Mouse (Mus musculus) naive thymus-derived CD4-positive, alpha-beta T cell, adult 5 months (primary cell): Measurements from ENCODE around the gene Mcm8. TPM values are rescaled to one million over a fixed set of nuclear protein-coding genes. Genes with fewer than 3 reads are reported as not detected.

Source experiments
- polyA plus RNA-seq: library from polyadenylated mRNA; unstranded; fragments of 100-300 nt; shearing (Covaris generic); gene quantifications from one replicate; pipeline ENCODE4 v1.2.1, GENCODE M21; 2017

Gene Mcm8
- polyA plus RNA-seq: 1.7 TPM

GRCm38 (mm10) chr2:132815608-132816314 lies at the start of gene Mcm8, which contains the start of gene Trmt6:
Mcm8 (plus strand) TSS chr2:132816141.
Trmt6 (minus strand) TSS chr2:132816055.

GRCm38 (mm10) chr2:132780978-132781377 lies 35.0 kb upstream of the Mcm8 start, which contains the start of gene Chgb:
Chgb (plus strand) TSS chr2:132781278.

GRCm38 (mm10) chr2:132846407-132847358 lies 30.7 kb downstream of the Mcm8 start, which contains the start of gene Crls1:
Crls1 (plus strand) TSS chr2:132846666.

GRCm38 (mm10) chr2:132880844-132881645 lies 65.1 kb downstream of the Mcm8 start, which contains the start of gene Lrrn4:
Lrrn4 (minus strand) TSS chr2:132880891.

Other genes starting within 250 kb of the Mcm8 start
- gene Gpcpd1, start 228.4 kb upstream of the Mcm8 start, polyA plus RNA-seq: 209 TPM
- 63.2 TPM for gene Shld1, start 129.2 kb upstream of the Mcm8 start, polyA plus RNA-seq
- not detected for gene Chgb, start 34.9 kb upstream of the Mcm8 start, polyA plus RNA-seq
- gene Trmt6, start 86 bp upstream of the Mcm8 start, polyA plus RNA-seq: 26.6 TPM
- 21.5 TPM for gene Crls1, start 30.5 kb downstream of the Mcm8 start, polyA plus RNA-seq
- not detected for gene Lrrn4, start 64.8 kb downstream of the Mcm8 start, polyA plus RNA-seq
- gene Fermt1, start 129.8 kb downstream of the Mcm8 start, polyA plus RNA-seq: 0.27 TPM